Mouse (Mus musculus): ENCODE results near the gene Itm2a. TPM values are rescaled to one million over a fixed set of nuclear protein-coding genes. Genes with fewer than 3 reads are reported as not detected.

Gene Itm2a
- polyA plus RNA-seq, 1 experiment from 2014 or later, result 499 TPM

Other genes with a start within 250 kb of the Itm2a start
- gene Gpr174, start 147.5 kb downstream of the Itm2a start, polyA plus RNA-seq (2016; fragmentation: Nextera tagmentation; extraction: Ambion mirVana), result 0.04 TPM in 1 of 2 replicates, not detected in the other

Measured in heart, embryonic 12.5 days (tissue).